Mouse (Mus musculus) ES-Bruce4 (cell line): Measurements from ENCODE around the gene Zfp462. TPM values are rescaled to one million over a fixed set of nuclear protein-coding genes. Genes with fewer than 3 reads are reported as not detected.

Experiments
- H3K27ac ChIP-seq: 2 replicates; pipeline ENCODE4 v1.5.1; 2012; ENCODE audit warnings: low read length, inconsistent platforms; ENCODE audit not compliant: insufficient read depth
- H3K27me3 ChIP-seq: 2 replicates; pipeline ENCODE4 v1.6.1; 2012; ENCODE audit warnings: mild to moderate bottlenecking, low read length, inconsistent platforms; ENCODE audit not compliant: control insufficient read depth, poor library complexity, insufficient read depth, severe bottlenecking
- H3K36me3 ChIP-seq: 2 replicates; pipeline ENCODE4 v1.6.1; 2012; ENCODE audit warnings: inconsistent platforms, mild to moderate bottlenecking, low read length, moderate library complexity; ENCODE audit not compliant: control insufficient read depth, poor library complexity, insufficient read depth, severe bottlenecking
- H3K4me1 ChIP-seq: one replicate; pipeline ENCODE4 v1.8.1; 2011; ENCODE audit warnings: low read length; ENCODE audit not compliant: control insufficient read depth, insufficient read depth
- H3K4me3 ChIP-seq: 2 replicates; pipeline ENCODE4 v1.5.1; 2011; ENCODE audit warnings: low read depth, mild to moderate bottlenecking, low read length
- H3K9ac ChIP-seq: 2 replicates; pipeline ENCODE4 v1.6.1; 2012; ENCODE audit warnings: low read depth, mild to moderate bottlenecking, inconsistent platforms; ENCODE audit not compliant: poor library complexity, severe bottlenecking
- H3K9me3 ChIP-seq: replicated peaks from 2 replicates; pipeline ENCODE4 v1.6.1; 2012; ENCODE audit warnings: mild to moderate bottlenecking, low read length, inconsistent platforms; ENCODE audit not compliant: control insufficient read depth, poor library complexity, insufficient read depth, severe bottlenecking
- CTCF ChIP-seq: IDR thresholded peaks from one replicate; pipeline ENCODE4 v1.8.1; 2011; ENCODE audit warnings: low read depth, low read length
- EP300 ChIP-seq: IDR thresholded peaks from 2 replicates; pipeline ENCODE4 v1.6.1; 2011; ENCODE audit warnings: low read depth, low read length; ENCODE audit not compliant: insufficient read depth
- POLR2A ChIP-seq: IDR thresholded peaks from one replicate; pipeline ENCODE4 v1.8.1; 2011; ENCODE audit warnings: low read length; ENCODE audit not compliant: insufficient read depth
- polyA plus RNA-seq: library from polyadenylated mRNA; stranded (reverse); fragments of >200 nt; gene quantifications from 2 replicates; pipeline ENCODE4 v1.2.4, GENCODE M21; 2011; ENCODE audit warnings: low read depth; ENCODE audit not compliant: missing spikeins, insufficient read depth, insufficient read length

Zfp462 gene
- polyA plus RNA-seq, 1 experiment, result 124 TPM

DNA sequence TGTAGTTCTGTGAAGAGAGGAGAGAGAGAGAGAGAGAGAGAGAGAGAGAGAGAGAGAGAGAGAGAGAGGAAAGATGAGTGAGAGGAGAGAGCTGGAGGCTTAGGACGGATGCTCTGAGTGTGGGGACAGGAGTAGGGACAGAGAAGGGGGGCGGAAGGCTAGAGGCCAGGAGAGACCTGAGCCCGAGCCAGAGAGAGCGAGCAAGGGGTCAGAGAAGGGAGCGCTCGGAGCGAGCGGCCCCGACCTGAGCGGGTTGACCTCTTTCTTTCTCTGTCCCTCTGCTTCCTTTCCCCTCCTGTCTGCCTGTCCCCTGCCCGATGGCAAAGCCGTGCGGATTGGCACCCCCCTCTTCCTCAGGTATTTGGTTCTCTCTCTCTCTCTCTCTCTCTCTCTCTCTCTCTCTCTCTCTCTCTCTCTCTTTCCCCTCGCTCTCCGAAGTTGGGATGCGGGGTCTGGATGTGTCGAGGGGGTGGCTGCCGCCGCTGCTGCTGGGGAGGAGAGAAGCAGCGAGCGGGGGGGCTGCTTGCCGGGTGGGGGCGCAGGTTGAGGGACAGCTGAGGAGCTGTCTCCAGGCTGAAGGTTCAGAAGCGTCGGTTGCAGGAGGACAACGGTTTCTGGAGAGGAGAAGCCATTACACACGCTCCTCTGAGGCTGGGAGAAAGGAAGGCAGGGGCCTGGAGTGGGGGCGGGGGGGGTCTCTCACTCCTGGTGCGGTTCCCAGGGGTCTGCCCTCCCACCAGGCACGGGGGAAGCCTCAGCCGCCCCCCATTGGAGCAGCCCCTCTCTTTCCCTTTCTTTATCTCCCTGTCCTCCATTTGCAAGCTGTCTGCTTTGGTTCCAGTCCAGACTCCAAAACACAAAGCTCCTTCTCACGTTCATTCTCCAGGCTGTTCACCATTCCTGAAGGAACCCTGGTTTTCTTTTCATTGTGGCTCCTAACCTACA lies 4.0 kb downstream of the Zfp462 start:
- peak overlapping the region; percentile 91; the same call in 1 of the 2 replicates for H3K27ac ChIP-seq
- H3K4me3 ChIP-seq, result peak overlapping the region; percentile 98
- peaks cover 2% of the 10 kb centered on the region for H3K36me3 ChIP-seq
- no peak for TF ChIP-seq CTCF
- no peak for TF ChIP-seq EP300
- TF ChIP-seq POLR2A, result no peak
- H3K4me1 ChIP-seq, result no peaks in the 10 kb centered on the region
- peak overlapping the region; percentile 89 for H3K9ac ChIP-seq
- no peaks in the 10 kb centered on the region for H3K27me3 ChIP-seq
- no peaks in the 10 kb centered on the region for H3K9me3 ChIP-seq

DNA sequence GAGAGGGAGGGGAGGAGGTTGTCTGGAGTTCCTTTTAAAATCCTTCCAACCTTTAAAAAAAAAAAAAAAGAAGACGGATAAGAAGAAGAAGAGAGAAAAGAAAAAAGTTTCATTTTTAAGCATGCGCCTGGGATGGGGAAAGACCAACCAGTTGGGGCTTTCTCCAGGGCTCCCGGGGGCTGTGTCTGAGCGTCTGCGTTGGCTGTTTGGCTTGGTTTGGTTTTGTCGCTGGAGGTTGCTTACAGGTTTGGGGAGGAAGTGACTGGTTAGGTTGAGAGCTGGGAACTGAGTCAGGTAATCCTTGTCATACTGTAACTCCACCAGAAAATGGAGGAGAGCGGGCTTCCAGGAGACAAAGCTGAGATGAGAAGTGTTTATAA lies 4.7 kb downstream of the Zfp462 start:
- peaks cover 5% of the 10 kb centered on the region for H3K36me3 ChIP-seq
- no peaks in the 10 kb centered on the region for H3K9me3 ChIP-seq
- peak overlapping the region; percentile 89 for H3K9ac ChIP-seq
- TF ChIP-seq POLR2A, result no peak
- no peak for TF ChIP-seq CTCF
- no peak for TF ChIP-seq EP300
- no peaks in the 10 kb centered on the region for H3K4me1 ChIP-seq
- peak overlapping the region; percentile 48; the same call in 1 of the 2 replicates for H3K27ac ChIP-seq
- no peaks in the 10 kb centered on the region for H3K27me3 ChIP-seq
- H3K4me3 ChIP-seq, result peak overlapping the region; percentile 98; the same call in 1 of the 2 replicates

DNA sequence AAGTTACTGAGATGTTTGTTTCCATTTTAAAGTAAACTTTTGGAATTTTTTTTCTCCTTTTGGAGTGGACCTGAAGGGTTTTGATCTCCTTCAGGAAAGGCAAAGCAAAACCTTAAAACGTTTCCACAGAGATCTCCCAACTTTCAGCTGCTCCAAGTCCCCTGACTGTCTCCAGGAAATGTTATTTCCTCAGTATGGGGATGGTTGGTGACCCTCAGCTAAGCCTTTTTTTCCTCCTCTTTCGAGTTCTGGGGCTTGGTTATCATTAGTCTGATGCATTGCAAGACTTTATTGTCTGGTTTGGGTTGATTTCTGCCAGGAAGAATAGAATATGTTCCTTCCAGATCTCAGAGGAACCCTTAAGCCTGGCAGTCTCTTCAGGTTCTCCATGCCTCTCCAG lies 5.3 kb downstream of the Zfp462 start:
- no peaks in the 10 kb centered on the region for H3K4me1 ChIP-seq
- H3K27me3 ChIP-seq, result no peaks in the 10 kb centered on the region
- no peak overlapping the region for H3K4me3 ChIP-seq
- TF ChIP-seq EP300 (no peak), CTCF (no peak)
- H3K9me3 ChIP-seq, result no peaks in the 10 kb centered on the region
- peaks cover 9% of the 10 kb centered on the region for H3K36me3 ChIP-seq
- H3K27ac ChIP-seq, result no peak overlapping the region
- no peak overlapping the region for H3K9ac ChIP-seq

GRCm38 (mm10) chr4:54950866-54951265 lies 6.0 kb downstream of the Zfp462 start:
- no peak overlapping the region for H3K27ac ChIP-seq
- H3K27me3 ChIP-seq, result no peaks in the 10 kb centered on the region
- H3K4me3 ChIP-seq, result no peak overlapping the region
- peaks cover 9% of the 10 kb centered on the region for H3K36me3 ChIP-seq
- TF ChIP-seq POLR2A (no peak), EP300 (no peak), CTCF (no peak)
- no peaks in the 10 kb centered on the region for H3K9me3 ChIP-seq
- H3K9ac ChIP-seq, result no peak overlapping the region
- H3K4me1 ChIP-seq, result no peaks in the 10 kb centered on the region

- Histone ChIP-seq H3K27ac (no peak overlapping the region), H3K27me3 (no peaks in the 10 kb centered on the region), H3K9ac (no peak overlapping the region), H3K9me3 (no peaks in the 10 kb centered on the region), H3K4me3 (no peak overlapping the region), H3K36me3 (peaks cover 16% of the 10 kb centered on the region), H3K4me1 (no peaks in the 10 kb centered on the region)
- no peak for TF ChIP-seq CTCF
- TF ChIP-seq EP300, result no peak
- TF ChIP-seq POLR2A, result no peak
These were observed 9.0 kb downstream of the Zfp462 start for GRCm38 (mm10) chr4:54953657-54954395.

GRCm38 (mm10) chr4:54954455-54954854 lies 9.6 kb downstream of the Zfp462 start:
- H3K36me3 ChIP-seq, result peaks cover 16% of the 10 kb centered on the region
- TF ChIP-seq POLR2A (no peak), CTCF (no peak)

More at GRCm38 (mm10) chr4:54954455-54954854, 9.6 kb downstream of the Zfp462 start:
- H3K9ac ChIP-seq, result no peak overlapping the region
- H3K4me1 ChIP-seq, result peaks cover under 1% of the 10 kb centered on the region
- H3K9me3 ChIP-seq, result no peaks in the 10 kb centered on the region
- no peak overlapping the region for H3K27ac ChIP-seq
- no peaks in the 10 kb centered on the region for H3K27me3 ChIP-seq
- H3K4me3 ChIP-seq, result no peak overlapping the region
